Mouse (Mus musculus): Measurements from ENCODE around the gene Krit1.
"Not testable (repeated sequence)": the region's sequence is repeated elsewhere in the genome, so short reads cannot be mapped to it uniquely, and the experiment has no call there.

GRCm38 (mm10) chr5:3797101-3797500, 5.9 kb upstream of the Krit1 start:
- TF ChIP-seq CTCF, EP300 (IDR thresholded peaks at IDR 0.05): not testable (repeated sequence)
